Mouse (Mus musculus) embryonic fibroblast, embryonic 13.5 days (primary cell): Measurements from ENCODE around the gene Msi2. TPM values are rescaled to one million over a fixed set of nuclear protein-coding genes. Genes with fewer than 3 reads are reported as not detected.

Experiments
- H3K27ac ChIP-seq: 2 replicates; pipeline ENCODE4 v1.5.1; 2012; ENCODE audit warnings: low read length, control low read depth, inconsistent platforms; ENCODE audit not compliant: insufficient read depth
- H3K4me1 ChIP-seq: 2 replicates; pipeline ENCODE4 v1.6.1; 2011; ENCODE audit warnings: low read length; ENCODE audit not compliant: control insufficient read depth, insufficient read depth
- H3K4me3 ChIP-seq: 2 replicates; pipeline ENCODE4 v1.5.1; 2011; ENCODE audit warnings: mild to moderate bottlenecking, control low read depth, low read length; ENCODE audit not compliant: insufficient read depth
- CTCF ChIP-seq: IDR thresholded peaks from 2 replicates; pipeline ENCODE4 v1.5.1; 2011; ENCODE audit warnings: mild to moderate bottlenecking, control low read depth, low read length, moderate library complexity, borderline replicate concordance; ENCODE audit not compliant: insufficient read depth
- POLR2A ChIP-seq: IDR thresholded peaks from 2 replicates; pipeline ENCODE4 v1.6.1; 2011; ENCODE audit warnings: low read depth, mild to moderate bottlenecking, control low read depth, low read length, moderate library complexity
- polyA plus RNA-seq: library from polyadenylated mRNA; stranded (reverse); fragments of >200 nt; gene quantifications from 2 replicates; pipeline ENCODE4 v1.2.4, GENCODE M21; 2011; ENCODE audit warnings: low read depth; ENCODE audit not compliant: missing spikeins, insufficient read length

The Msi2 gene
- polyA plus RNA-seq, 1 experiment, result 44.9 TPM

DNA sequence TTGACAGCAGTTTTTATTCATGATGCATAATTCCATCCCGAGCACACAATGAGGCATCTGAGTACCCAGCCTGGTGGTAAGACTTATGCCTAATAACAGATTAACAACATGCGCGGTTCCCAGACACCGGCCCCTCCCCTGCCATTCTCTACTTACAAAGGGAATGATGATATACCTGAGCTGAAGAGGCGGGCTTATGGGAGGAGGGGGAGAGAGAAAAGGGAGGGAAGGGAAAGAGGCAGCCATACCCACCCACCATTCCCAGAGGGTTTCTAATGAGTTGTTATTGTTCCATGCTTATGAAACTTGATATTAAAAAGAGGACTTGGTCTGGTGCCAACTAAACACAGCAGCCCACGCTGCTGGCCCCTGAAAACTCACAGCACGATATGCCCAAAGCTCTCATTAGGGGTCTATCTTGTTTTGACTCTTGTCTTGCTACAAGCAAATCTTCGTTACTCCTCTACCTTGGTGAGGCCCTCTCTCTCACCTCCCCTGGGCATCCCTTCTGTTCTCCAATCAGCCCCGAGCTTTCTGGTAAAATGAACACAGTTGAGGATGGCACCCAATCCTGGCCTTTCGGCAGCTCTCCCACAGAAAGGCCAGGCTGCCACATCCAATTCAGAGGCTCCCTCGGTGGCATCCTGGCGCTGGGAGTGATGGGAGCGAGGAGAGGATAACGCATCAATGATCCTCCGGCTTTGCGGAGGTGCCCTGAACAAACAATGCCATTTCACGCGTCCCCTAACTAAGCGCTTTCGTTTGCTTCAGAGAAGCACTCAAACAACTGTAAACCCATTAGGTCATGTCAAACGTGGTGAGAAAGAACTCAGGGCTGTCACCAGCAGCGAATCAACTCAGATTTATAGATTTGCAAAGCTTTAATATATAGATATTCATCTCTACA is 286.7 kb downstream of the Msi2 start:
- no peak overlapping the region for H3K27ac ChIP-seq
- TF ChIP-seq POLR2A, result no peak
- H3K4me1 ChIP-seq, result no peaks in the 10 kb centered on the region

DNA sequence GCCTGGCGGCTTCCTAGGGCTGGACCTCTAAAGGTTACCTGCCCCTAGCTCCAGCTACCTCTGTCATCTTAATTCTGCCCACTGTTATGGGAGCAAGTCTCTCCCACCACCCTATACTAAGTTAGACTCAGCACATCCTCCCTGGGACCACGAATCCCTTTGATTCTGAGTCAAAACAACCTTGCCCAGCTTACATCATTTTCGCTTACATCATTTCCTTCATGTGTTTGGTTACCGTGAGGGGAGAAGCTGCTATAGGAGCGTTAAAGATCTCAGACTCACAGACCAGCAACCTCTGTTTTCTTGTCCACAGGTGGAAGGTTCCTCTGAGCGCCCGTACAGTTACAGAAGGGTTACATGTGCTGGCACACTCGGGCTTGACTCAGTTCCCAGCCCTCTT is 288.0 kb downstream of the Msi2 start:
- TF ChIP-seq POLR2A (no peak), CTCF (no peak)

More for the DNA sequence above, 286.7 kb downstream of the Msi2 start:
- H3K4me3 ChIP-seq, result no peak overlapping the region

DNA sequence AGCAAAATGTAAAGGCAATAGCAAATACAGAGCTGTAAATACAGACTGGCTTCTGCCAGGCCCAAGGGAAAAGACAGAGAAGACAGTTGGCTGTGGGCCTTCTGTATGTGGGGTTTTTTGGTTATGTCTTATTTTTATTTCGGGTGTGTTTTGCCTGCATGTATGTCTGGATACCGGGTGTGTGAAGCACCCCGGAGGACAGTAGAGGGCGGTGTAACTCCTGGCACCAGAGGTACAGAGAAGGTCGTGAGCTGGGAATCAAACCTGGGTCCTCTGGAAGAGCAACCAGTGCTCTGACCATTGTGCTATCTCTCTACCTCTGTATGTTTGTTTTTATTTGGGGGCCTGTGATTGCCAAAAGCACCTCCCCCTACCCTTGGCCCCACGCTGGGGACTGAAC is 288.6 kb downstream of the Msi2 start:
- H3K4me1 ChIP-seq, result no peaks in the 10 kb centered on the region
- TF ChIP-seq CTCF, result no peak
- TF ChIP-seq POLR2A, result no peak
- no peak overlapping the region for H3K27ac ChIP-seq
- no peak overlapping the region for H3K4me3 ChIP-seq

More for the DNA sequence above, 288.0 kb downstream of the Msi2 start:
- H3K4me1 ChIP-seq, result no peaks in the 10 kb centered on the region
- no peak overlapping the region for H3K4me3 ChIP-seq
- no peak overlapping the region for H3K27ac ChIP-seq

DNA sequence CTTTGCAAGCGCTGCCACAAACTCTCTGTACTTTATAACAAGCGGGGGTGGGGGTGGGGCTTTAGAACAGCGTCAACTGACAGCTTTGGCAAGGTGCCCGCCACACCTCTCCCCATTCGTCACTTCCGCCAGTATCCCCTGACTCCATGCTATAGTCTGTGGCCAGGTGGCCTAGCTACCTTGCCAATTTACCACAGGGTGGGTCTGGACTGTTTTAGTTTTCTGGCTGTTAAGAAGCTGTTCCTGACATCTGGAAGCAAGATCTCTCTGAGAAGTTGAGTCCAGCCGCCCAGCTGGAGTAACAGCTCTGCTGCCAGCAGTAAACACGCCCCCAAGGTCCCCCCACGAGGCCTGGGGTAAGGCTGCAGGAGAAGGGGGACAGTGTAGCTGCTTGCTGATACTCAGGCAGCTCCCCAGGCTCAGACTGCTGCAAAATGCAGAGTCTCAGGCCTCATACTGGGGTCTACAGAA is 292.6 kb downstream of the Msi2 start:
- no peak overlapping the region for H3K27ac ChIP-seq
- H3K4me1 ChIP-seq, result no peaks in the 10 kb centered on the region
- no peak overlapping the region for H3K4me3 ChIP-seq
- no peak for TF ChIP-seq CTCF

DNA sequence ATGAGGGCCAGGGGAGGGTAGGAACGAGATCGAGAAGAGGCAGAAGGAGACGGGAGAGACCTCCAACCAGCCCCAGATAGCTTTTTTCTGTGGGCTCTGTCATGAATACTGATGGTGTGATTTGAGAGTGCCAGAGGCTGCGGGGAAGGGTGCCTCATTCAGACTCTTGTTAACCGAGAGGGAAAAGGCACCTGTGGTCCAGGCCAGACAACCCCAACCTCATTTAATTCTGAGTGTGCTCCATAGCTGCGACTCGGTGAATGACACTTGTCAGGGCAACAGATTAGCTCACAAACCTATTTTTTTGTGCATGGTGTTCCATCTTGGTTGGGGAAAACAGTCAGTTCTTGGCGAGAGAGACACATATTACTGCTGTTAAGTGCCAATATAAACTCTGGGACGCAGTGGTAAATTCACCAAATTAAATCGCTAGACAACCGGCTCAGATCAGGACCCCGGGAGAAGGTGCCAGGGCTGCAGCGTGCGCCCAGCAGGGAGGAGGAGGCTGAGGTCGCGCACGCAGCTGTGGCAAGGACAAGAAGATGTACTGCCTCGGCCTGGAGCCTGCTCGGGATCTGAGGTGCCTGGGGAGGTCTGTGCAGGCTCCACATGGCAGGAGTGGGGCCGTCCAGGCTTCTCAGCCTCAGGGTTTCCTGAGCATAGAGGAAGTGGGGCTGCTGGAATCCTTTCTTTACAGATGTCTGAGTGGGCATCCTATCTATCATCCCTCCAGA is 294.1 kb downstream of the Msi2 start:
- Histone ChIP-seq H3K4me3 (no peak overlapping the region), H3K4me1 (no peaks in the 10 kb centered on the region), H3K27ac (no peak overlapping the region)
- TF ChIP-seq CTCF (no peak), POLR2A (no peak)

DNA sequence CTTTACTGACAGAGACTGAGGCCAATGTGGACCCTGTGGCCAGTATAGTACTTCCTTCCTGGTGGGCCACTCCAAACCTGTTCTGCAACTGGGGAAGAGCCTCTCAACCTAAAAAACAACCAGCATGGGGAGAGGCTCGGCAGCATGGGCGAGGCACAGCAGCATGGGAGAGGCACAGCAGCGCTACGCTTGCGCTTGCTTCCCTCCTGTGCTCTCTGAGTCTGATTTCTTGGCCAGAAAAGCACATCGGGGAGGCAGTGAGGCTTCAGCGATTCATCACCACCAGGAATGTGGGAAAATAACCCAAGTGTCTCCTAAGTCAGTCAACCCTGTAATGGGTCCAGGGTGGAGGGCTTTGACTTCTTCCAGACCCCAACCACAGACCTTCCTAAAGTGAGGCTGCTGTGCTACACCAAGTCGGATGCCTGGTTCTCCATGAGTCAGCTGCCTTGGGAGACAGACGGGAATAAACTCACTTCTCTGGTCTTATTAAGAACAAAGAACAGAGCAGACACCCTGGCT is 297.2 kb downstream of the Msi2 start:
- Histone ChIP-seq H3K4me1 (no peaks in the 10 kb centered on the region), H3K4me3 (no peak overlapping the region), H3K27ac (no peak overlapping the region)
- TF ChIP-seq CTCF (no peak), POLR2A (no peak)

DNA sequence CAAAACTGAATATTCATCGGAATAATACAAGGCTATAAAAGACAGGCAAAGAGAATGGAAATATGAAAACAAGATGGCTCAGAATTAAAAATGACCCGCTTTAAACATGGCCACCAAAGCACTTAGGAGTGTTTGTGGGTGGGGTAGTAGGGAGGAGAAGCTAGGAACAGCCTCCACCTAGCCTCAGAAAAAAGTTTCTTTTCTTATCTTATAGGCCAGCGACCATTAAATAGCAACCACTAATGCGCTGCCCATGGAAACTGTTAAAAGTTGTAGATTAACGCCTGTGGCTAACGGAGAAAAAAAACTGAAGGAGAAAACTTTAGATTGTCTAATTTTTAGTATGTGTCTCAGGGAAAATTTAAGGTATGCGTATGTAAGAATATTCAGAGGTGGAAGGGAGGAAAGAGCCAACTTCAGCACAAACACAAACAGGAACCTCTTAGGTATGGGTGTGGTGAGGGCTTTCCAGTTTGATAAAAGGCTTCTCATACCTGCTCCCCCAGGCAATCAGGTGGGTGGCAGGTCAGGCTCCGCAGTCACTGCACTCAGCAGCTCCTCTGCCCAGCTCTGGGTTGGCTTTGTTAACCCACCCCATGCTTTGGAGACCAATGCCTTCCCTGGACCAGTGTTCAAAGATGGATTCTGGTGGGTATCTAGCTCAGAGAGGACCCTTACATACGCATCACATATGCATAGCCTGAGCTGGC is 298.5 kb downstream of the Msi2 start:
- Histone ChIP-seq H3K27ac (no peak overlapping the region), H3K4me1 (no peaks in the 10 kb centered on the region)

DNA sequence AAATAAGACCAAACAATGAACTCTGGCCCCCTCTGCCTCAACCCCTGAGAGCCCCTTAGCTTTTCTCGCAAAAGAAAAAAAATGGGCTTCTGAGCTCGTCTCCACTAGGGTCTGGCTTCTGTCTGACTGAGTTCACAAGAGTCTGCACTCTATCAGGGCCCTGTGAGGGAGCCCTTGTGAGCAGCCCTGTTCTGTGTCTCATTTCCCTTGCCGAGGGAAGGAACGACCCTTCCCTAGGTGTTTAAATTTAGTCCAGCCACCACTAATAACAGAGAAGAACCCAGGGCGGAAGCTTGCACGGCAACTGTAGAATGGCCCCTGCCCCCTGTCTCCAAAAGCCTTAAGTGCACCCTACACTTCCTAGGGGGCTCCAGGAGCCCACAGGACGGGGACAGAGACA is 299.2 kb downstream of the Msi2 start:
- Histone ChIP-seq H3K27ac (no peak overlapping the region), H3K4me1 (no peaks in the 10 kb centered on the region), H3K4me3 (no peak overlapping the region)
- TF ChIP-seq POLR2A, result no peak
- no peak for TF ChIP-seq CTCF

More for the DNA sequence above, 298.5 kb downstream of the Msi2 start:
- H3K4me3 ChIP-seq, result no peak overlapping the region
- no peak for TF ChIP-seq POLR2A
- no peak for TF ChIP-seq CTCF

DNA sequence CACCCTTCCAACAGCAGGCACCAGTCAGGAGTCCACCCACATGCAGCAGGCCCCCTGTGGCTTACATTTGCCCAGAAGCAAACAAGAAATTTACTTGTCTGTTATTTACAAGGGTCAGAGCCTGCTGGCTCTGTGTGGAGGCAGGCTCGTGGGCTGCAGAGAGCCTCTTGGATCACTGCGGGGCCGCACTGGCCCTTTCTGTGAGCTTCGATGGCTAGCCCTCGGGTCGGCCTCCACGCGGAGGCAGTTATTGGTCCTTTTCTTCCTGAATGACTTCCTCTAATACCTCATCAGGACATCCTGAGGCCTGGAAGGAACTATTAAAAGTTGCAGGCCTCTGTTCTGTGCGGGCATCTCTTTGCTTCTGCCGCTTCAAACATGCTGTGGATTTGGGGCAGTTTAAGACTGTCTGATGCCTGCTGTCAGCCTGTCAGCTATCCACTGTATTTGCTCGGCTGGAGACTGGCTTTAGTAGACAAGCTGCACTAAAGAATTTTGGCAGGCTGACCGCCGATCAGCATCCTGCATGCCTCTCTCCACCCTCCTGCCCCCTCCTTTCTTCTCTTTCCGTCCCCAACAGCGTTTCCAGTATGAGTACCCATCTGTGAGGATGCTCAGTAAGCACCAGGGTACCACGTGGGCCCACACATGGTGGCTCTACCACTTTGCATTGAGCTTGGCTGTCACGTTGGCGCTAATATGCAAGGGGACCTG is 304.0 kb downstream of the Msi2 start:
- TF ChIP-seq CTCF (no peak), POLR2A (no peak)
- H3K27ac ChIP-seq, result no peak overlapping the region
- H3K4me1 ChIP-seq, result no peaks in the 10 kb centered on the region
- no peak overlapping the region for H3K4me3 ChIP-seq
